Mouse (Mus musculus): ENCODE data around the gene D930007J09Rik. TPM values are rescaled to one million over a fixed set of nuclear protein-coding genes. Genes with fewer than 3 reads are reported as not detected.

Gene D930007J09Rik
- total RNA-seq (2012; rRNA removed): 8.3 and 10.4 TPM in 2 replicates
- polyA plus RNA-seq (2012; ENCODE audit: insufficient read depth in 1 of 2, insufficient read length in 2 of 2, low read depth in 1 of 2, low replicate concordance in 2 of 2, missing spikeins in 1 of 2): not detected

GRCm38 (mm10) chr13:32802259-32803081 is at the start of gene D930007J09Rik:
TSS of gene D930007J09Rik (minus strand) at chr13:32802849.
- no peak for DNase-seq (ENCODE audit: low read depth, low spot score)
- TF ChIP-seq MAZ (IDR thresholded peaks at IDR 0.05; ENCODE audit: low read depth, low read length) (0 out of 2 replicates have a peak, but pooled peaks have one; percentile 21), NRF1 (IDR thresholded peaks at IDR 0.05; ENCODE audit: insufficient read depth, low read depth, low read length, poor library complexity, severe bottlenecking) (0 out of 2 replicates have a peak, but pooled peaks have one; percentile 25), EP300 (IDR thresholded peaks at IDR 0.05; ENCODE audit: low read depth in 1 of 2, low read length in 2 of 2) (no peak)
- Histone ChIP-seq H3K79me2 (ENCODE audit: control insufficient read depth, insufficient read depth, low read length, poor library complexity) (peaks cover 26% of the 10 kb centered on the region), H3K4me1 (ENCODE audit: control insufficient read depth in 1 of 2, insufficient read depth in 2 of 2, low read length in 2 of 2) (peaks cover 2 to 13% of the 10 kb centered on the region in 2 experiments; a peak in 2 of 4 replicates), H3K4me3 (ENCODE audit: control insufficient read depth in 1 of 2, insufficient read depth in 1 of 2, low read depth in 2 of 2, low read length in 2 of 2) (peak within 1 kb of the TSS; percentile 66 to 78), H3K27ac (ENCODE audit: control insufficient read depth, low read depth, low read length) (no peak within 1 kb of the TSS), H3K9ac (ENCODE audit: control insufficient read depth, low read depth, low read length, poor library complexity, severe bottlenecking) (peak within 1 kb of the TSS; percentile 80), H3K9me3 (replicated peaks; ENCODE audit: insufficient read depth, low read length) (no peaks in the 10 kb centered on the region), H3K27me3 (ENCODE audit: control insufficient read depth in 1 of 2, insufficient read depth in 2 of 2, low read length in 2 of 2) (no peaks in the 10 kb centered on the region), H3K36me3 (ENCODE audit: control insufficient read depth in 1 of 2, insufficient read depth in 2 of 2, low read length in 2 of 2) (peaks cover 7 to 16% of the 10 kb centered on the region in 2 experiments)

DNA sequence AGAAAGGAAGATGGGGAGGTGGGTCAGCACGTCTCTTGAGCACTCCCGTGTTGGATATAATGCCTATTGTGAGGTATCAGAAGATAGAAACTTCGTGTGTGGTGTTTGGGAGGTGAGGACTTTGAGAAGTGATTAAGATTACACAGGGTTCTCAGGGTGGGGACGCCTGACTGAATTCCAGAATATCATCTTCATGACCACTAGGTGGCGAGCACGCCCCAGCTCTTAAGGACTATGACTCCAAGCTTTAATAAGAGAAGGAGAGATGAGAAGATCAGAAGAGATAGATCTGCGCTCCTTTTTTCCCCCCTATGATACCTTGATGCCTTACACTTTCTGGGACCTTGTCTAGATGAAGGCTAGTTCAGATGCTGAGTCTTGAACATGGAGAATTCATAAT is 49.3 kb upstream of the D930007J09Rik start:
- Histone ChIP-seq H3K4me3 (ENCODE audit: control insufficient read depth in 1 of 2, insufficient read depth in 1 of 2, low read depth in 2 of 2, low read length in 2 of 2) (no peak overlapping the region), H3K27me3 (ENCODE audit: control insufficient read depth in 1 of 2, insufficient read depth in 2 of 2, low read length in 2 of 2) (peaks cover 0 to 3% of the 10 kb centered on the region in 2 experiments; a peak in 2 of 4 replicates), H3K9ac (ENCODE audit: control insufficient read depth, low read depth, low read length, poor library complexity, severe bottlenecking) (no peak overlapping the region), H3K9me3 (replicated peaks; ENCODE audit: insufficient read depth, low read length) (no peaks in the 10 kb centered on the region), H3K27ac (ENCODE audit: control insufficient read depth, low read depth, low read length) (no peak overlapping the region), H3K79me2 (ENCODE audit: control insufficient read depth, insufficient read depth, low read length, poor library complexity) (no peaks in the 10 kb centered on the region), H3K36me3 (ENCODE audit: control insufficient read depth in 1 of 2, insufficient read depth in 2 of 2, low read length in 2 of 2) (peaks cover 0 to 15% of the 10 kb centered on the region in 2 experiments; a peak in 2 of 4 replicates), H3K4me1 (ENCODE audit: control insufficient read depth in 1 of 2, insufficient read depth in 2 of 2, low read length in 2 of 2) (peaks cover 10 to 30% of the 10 kb centered on the region in 2 experiments)
- peak; percentile 84 for DNase-seq (ENCODE audit: low read depth, low spot score)
- TF ChIP-seq KAT2A (conservative IDR thresholded peaks at IDR 0.05; ENCODE audit: low read depth, low read length) (no peak), TBP (IDR thresholded peaks at IDR 0.05; ENCODE audit: low read depth, low read length) (no peak), MAZ (IDR thresholded peaks at IDR 0.05; ENCODE audit: low read depth, low read length) (no peak), ETS1 (IDR thresholded peaks at IDR 0.05; ENCODE audit: low read depth, low read length) (no peak), RAD21 (IDR thresholded peaks at IDR 0.05; ENCODE audit: low read depth, low read length) (peak; percentile 65), UBTF (IDR thresholded peaks at IDR 0.05; ENCODE audit: borderline replicate concordance, insufficient read depth, low read depth, low read length) (no peak), POLR2AphosphoS5 (IDR thresholded peaks at IDR 0.05; ENCODE audit: borderline replicate concordance, low read depth, low read length) (no peak), NELFE (IDR thresholded peaks at IDR 0.05; ENCODE audit: low read depth, low read length) (no peak), ELF1 (IDR thresholded peaks at IDR 0.05; ENCODE audit: low read depth, low read length) (no peak), TCF12 (IDR thresholded peaks at IDR 0.05; ENCODE audit: low read depth, low read length) (no peak), GATA1 (IDR thresholded peaks at IDR 0.05; ENCODE audit: low read depth, low read length) (no peak), MYB (IDR thresholded peaks at IDR 0.05; ENCODE audit: low read depth, low read length) (no peak), CTCF (IDR thresholded peaks at IDR 0.05 in 2 of 3, conservative IDR thresholded peaks at IDR 0.05 in 1 of 3; ENCODE audit: control insufficient read depth in 1 of 3, insufficient read depth in 1 of 3, low read depth in 2 of 3, low read length in 3 of 3, poor library complexity in 1 of 3, severe bottlenecking in 1 of 3) (peak; percentile 66 to 81 (median 72)), SIN3A (IDR thresholded peaks at IDR 0.05; ENCODE audit: low read length) (peak; percentile 53; the same call in 1 of the 2 replicates), MAX (IDR thresholded peaks at IDR 0.05; ENCODE audit: low read length) (no peak), MYC (IDR thresholded peaks at IDR 0.05; ENCODE audit: low read depth, low read length) (0 out of 2 replicates have a peak, but pooled peaks have one; percentile 46), USF1 (IDR thresholded peaks at IDR 0.05; ENCODE audit: low read depth, low read length) (no peak), TAL1 (IDR thresholded peaks at IDR 0.05; ENCODE audit: low read length) (no peak), JUND (IDR thresholded peaks at IDR 0.05; ENCODE audit: low read depth, low read length) (no peak), GABPA (IDR thresholded peaks at IDR 0.05; ENCODE audit: low read depth, low read length) (no peak), ZC3H11A (IDR thresholded peaks at IDR 0.05; ENCODE audit: low read depth, low read length) (peak; percentile 39), HCFC1 (IDR thresholded peaks at IDR 0.05; ENCODE audit: low read depth, low read length) (no peak), MEF2A (IDR thresholded peaks at IDR 0.05; ENCODE audit: extremely low read depth, insufficient replicate concordance, low read depth, low read length, poor library complexity, severe bottlenecking) (no peak), ZKSCAN1 (IDR thresholded peaks at IDR 0.05; ENCODE audit: low read depth, low read length) (no peak), EP300 (IDR thresholded peaks at IDR 0.05; ENCODE audit: low read depth in 1 of 2, low read length in 2 of 2) (no peak), SMC3 (IDR thresholded peaks at IDR 0.05; ENCODE audit: low read depth, low read length) (peak; percentile 49), MXI1 (IDR thresholded peaks at IDR 0.05; ENCODE audit: low read depth, low read length) (0 out of 2 replicates have a peak, but pooled peaks have one; percentile 40)
